Mouse (Mus musculus) intestine, embryonic 16.5 days (tissue): ENCODE measurements at regions not wholly inside any gene's neighbourhood (a gene's known extent, or its start where the extent isn't known, plus 50 kb on each side); places are given as distances from the start of the nearest gene placed in this dataset.
"Not testable (repeated sequence)": the region's sequence is repeated elsewhere in the genome, so short reads cannot be mapped to it uniquely, and the experiment has no call there.

Experiments used
- ATAC-seq: fragments of 200-750 bp; cut with Nextera tagmentation; 2 replicates; pipeline ENCODE4 v1.8.0; 2017; ENCODE audit warnings: moderate TSS enrichment, moderate library complexity
- H3K27ac ChIP-seq: fragments of 300-500 bp; sonication (generic); 2 replicates; pipeline ENCODE4 v1.5.1; 2014; ENCODE audit warnings: mild to moderate bottlenecking, low read length
- H3K27me3 ChIP-seq: fragments of 300-500 bp; sonication (generic); replicated peaks from 2 replicates; pipeline ENCODE4 v1.6.1; 2014; ENCODE audit warnings: low read length, control low read depth, mixed read lengths; ENCODE audit not compliant: control insufficient read depth, insufficient read depth
- H3K36me3 ChIP-seq: fragments of 300-500 bp; sonication (generic); 2 replicates; pipeline ENCODE4 v1.6.1; 2014; ENCODE audit warnings: low read length, control low read depth; ENCODE audit not compliant: control insufficient read depth, insufficient read depth
- H3K4me1 ChIP-seq: fragments of 300-500 bp; sonication (generic); 2 replicates; pipeline ENCODE4 v1.6.1; 2014; ENCODE audit warnings: low read length, control low read depth, mixed read lengths; ENCODE audit not compliant: control insufficient read depth, insufficient read depth
- H3K4me2 ChIP-seq: fragments of 300-500 bp; sonication (generic); 2 replicates; pipeline ENCODE4 v1.6.1; 2014; ENCODE audit warnings: low read depth, low read length, control low read depth
- H3K4me3 ChIP-seq: fragments of 300-500 bp; sonication (generic); 2 replicates; pipeline ENCODE4 v1.5.1; 2014; ENCODE audit warnings: mild to moderate bottlenecking, low read length
- H3K9ac ChIP-seq: fragments of 300-500 bp; sonication (generic); 2 replicates; pipeline ENCODE4 v1.6.1; 2014; ENCODE audit warnings: low read depth, low read length
- H3K9me3 ChIP-seq: fragments of 300-500 bp; sonication (generic); 2 replicates; pipeline ENCODE4 v1.6.1; 2016; ENCODE audit warnings: low read length, control low read depth; ENCODE audit not compliant: control insufficient read depth
- WGBS: fragments of 180-500 bp; shearing (Covaris S2); extraction: QIAGEN DNeasy Blood & Tissue Kit; methylation state at CpG from one replicate; pipeline ENCODE4 v1.1.7; 2014; 5-methylcytosine and 5-hydroxymethylcytosine counted together

DNA sequence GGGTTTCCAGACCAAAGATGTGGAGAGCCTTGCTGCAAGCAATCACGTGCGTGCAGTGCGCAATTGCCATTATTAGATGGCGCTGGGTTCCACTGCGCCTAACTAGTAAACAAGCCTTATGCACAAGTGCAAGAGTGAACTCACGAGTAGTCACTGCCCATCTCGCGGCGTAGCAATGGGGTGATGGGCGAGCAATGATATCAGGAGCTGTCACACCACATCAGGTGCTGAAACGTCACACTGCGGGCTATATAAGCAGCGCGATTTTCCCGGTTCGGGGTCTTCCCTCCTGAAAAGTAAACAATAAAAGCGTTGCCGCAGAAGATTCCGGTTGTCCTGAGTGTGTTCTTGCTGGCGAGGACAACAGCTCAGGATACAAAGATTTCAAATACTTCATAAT is 89.8 kb upstream of the Prl2c3 start:
- not testable (repeated sequence) for H3K27me3 ChIP-seq

GRCm38 (mm10) chr13:12879506-12879905 is 79.6 kb upstream of the Prl2c3 start:
- H3K4me2 ChIP-seq: not testable (repeated sequence)
- WGBS: 74% methylated on average over 3 of the region's 3 CpGs

More for the DNA sequence above, 89.8 kb upstream of the Prl2c3 start:
- 87% methylated on average over 20 of the region's 20 CpGs for WGBS
- ATAC-seq, H3K4me2 ChIP-seq, H3K4me3 ChIP-seq, H3K27ac ChIP-seq, H3K4me1 ChIP-seq, H3K9me3 ChIP-seq, H3K9ac ChIP-seq, H3K36me3 ChIP-seq: not testable (repeated sequence)

DNA sequence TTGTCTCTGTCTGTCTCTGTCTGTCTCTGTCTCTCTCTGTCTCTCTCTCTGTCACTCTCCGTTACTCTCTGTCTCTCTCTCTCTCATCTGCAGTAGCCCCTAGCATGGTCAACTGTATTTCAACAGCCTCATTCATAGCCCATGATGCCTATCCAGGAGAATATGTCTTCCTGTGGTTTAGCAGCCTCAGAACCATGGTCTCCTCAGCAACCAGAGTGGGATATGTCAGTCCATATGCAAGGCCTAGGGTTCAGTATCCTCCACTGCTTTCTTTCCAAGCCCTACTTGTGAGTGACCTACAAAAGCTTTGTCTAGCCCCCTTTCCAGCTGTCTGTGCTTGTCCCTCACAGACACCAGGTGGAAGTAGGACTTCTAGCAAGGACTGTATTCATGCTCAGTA is 65.1 kb upstream of the Prl2c3 start:
- 87% methylated on average over 1 of the region's 1 CpGs for WGBS
- H3K36me3 ChIP-seq, H3K4me1 ChIP-seq, H3K27me3 ChIP-seq, H3K4me3 ChIP-seq, H3K9me3 ChIP-seq, H3K27ac ChIP-seq, H3K4me2 ChIP-seq, ATAC-seq, H3K9ac ChIP-seq: not testable (repeated sequence)

More at GRCm38 (mm10) chr13:12879506-12879905, 79.6 kb upstream of the Prl2c3 start:
- H3K4me1 ChIP-seq, ATAC-seq, H3K36me3 ChIP-seq, H3K4me3 ChIP-seq, H3K9ac ChIP-seq, H3K27ac ChIP-seq, H3K27me3 ChIP-seq, H3K9me3 ChIP-seq: not testable (repeated sequence)

- no peak overlapping the region for H3K9ac ChIP-seq
- no peaks in the 10 kb centered on the region for H3K27me3 ChIP-seq
- H3K4me2 ChIP-seq: no peak overlapping the region
- no peak overlapping the region for H3K27ac ChIP-seq
- peak; percentile 33; the same call in 1 of the 2 replicates for ATAC-seq
- H3K36me3 ChIP-seq: no peaks in the 10 kb centered on the region
- no peak overlapping the region for H3K4me3 ChIP-seq
- H3K4me1 ChIP-seq: no peaks in the 10 kb centered on the region
- H3K9me3 ChIP-seq: peaks cover 4% of the 10 kb centered on the region; the same call in 1 of the 2 replicates
These were observed 64.4 kb upstream of the Prl2c3 start for GRCm38 (mm10) chr13:12864263-12864662.

DNA sequence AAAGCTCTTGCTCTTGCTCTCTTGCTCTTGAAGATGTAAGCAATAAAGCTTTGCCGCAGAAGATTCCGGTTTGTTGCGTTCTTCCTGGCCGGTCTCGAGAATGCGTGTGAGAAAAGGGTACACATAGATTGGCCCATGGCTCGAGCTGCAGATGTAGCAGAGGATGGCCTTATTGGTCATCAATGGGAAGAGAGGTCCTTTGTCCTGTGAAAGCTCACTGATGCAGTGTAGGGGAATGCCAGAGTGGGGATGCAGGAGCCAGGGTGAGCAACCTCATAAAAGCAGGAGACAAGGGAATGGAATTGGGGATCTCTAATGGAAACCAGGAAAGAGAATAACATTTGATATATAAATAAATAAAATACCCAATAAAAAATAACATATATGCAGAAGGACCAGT is 63.7 kb upstream of the Prl2c3 start:
- not testable (repeated sequence) for H3K36me3 ChIP-seq, H3K9ac ChIP-seq, H3K4me3 ChIP-seq, H3K4me2 ChIP-seq, ATAC-seq, H3K27ac ChIP-seq, H3K9me3 ChIP-seq, H3K4me1 ChIP-seq, H3K27me3 ChIP-seq
- WGBS: 87% methylated on average over 7 of the region's 7 CpGs

- 96% methylated on average over 16 of the region's 17 CpGs for WGBS
- not testable (repeated sequence) for H3K36me3 ChIP-seq, H3K27ac ChIP-seq, H3K9ac ChIP-seq, ATAC-seq, H3K4me3 ChIP-seq, H3K9me3 ChIP-seq, H3K27me3 ChIP-seq, H3K4me1 ChIP-seq, H3K4me2 ChIP-seq
These were observed 61.1 kb upstream of the Prl2c3 start for GRCm38 (mm10) chr13:12860954-12861353.

DNA sequence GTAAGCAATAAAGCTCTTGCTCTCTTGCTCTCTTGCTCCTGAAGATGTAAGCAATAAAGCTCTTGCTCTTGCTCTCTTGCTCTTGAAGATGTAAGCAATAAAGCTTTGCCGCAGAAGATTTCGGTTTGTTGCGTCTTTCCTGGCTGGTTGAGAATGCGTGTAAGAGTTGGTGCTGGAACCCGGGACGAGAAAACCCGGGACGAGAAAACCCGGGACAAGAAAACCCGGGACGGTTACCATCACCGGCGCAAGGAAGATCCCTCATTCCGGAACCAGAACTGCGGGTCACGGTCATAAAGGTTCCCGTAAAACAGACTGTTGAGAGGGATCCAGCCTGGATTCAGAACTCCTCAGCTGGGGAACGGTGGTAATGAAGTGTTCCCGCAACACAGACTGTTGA is 60.1 kb upstream of the Prl2c3 start:
- H3K4me3 ChIP-seq, H3K4me1 ChIP-seq, H3K36me3 ChIP-seq, ATAC-seq, H3K4me2 ChIP-seq, H3K27ac ChIP-seq, H3K9ac ChIP-seq, H3K27me3 ChIP-seq, H3K9me3 ChIP-seq: not testable (repeated sequence)
- WGBS: 95% methylated on average over 19 of the region's 19 CpGs
